Mouse (Mus musculus): ENCODE measurements around the gene Nfib. TPM values are rescaled to one million over a fixed set of nuclear protein-coding genes. Genes with fewer than 3 reads are reported as not detected.

The Nfib gene
- total and polyA plus RNA-seq, 3 experiments, result not detected

GRCm38 (mm10) chr4:82400536-82400935 is 305.0 kb downstream of the Nfib start:
- no peak overlapping the region for H3K9ac ChIP-seq (ENCODE audit: control insufficient read depth, low read depth, low read length, poor library complexity, severe bottlenecking)
- H3K9me3 ChIP-seq (replicated peaks; ENCODE audit: insufficient read depth, low read length), result no peaks in the 10 kb centered on the region
- no peak for TF ChIP-seq MAFK (IDR thresholded peaks at IDR 0.05; ENCODE audit: borderline replicate concordance, low read depth, low read length)
- TF ChIP-seq MYC (IDR thresholded peaks at IDR 0.05; ENCODE audit: low read depth, low read length), result no peak
- no peak for TF ChIP-seq TBP (IDR thresholded peaks at IDR 0.05; ENCODE audit: low read depth, low read length)
- TF ChIP-seq NRF1 (IDR thresholded peaks at IDR 0.05; ENCODE audit: insufficient read depth, low read depth, low read length, poor library complexity, severe bottlenecking), result no peak
- TF ChIP-seq GABPA (IDR thresholded peaks at IDR 0.05; ENCODE audit: low read depth, low read length), result no peak
- no peak for TF ChIP-seq ELF1 (IDR thresholded peaks at IDR 0.05; ENCODE audit: low read depth, low read length)
- no peak for TF ChIP-seq KAT2A (conservative IDR thresholded peaks at IDR 0.05; ENCODE audit: low read depth, low read length)
- TF ChIP-seq ZKSCAN1 (IDR thresholded peaks at IDR 0.05; ENCODE audit: low read depth, low read length), result no peak
- TF ChIP-seq HCFC1 (IDR thresholded peaks at IDR 0.05; ENCODE audit: low read depth, low read length), result no peak
- H3K36me3 ChIP-seq (ENCODE audit: control insufficient read depth in 1 of 2, insufficient read depth in 2 of 2, low read length in 2 of 2), result no peaks in the 10 kb centered on the region
- H3K27me3 ChIP-seq (ENCODE audit: control insufficient read depth in 1 of 2, insufficient read depth in 2 of 2, low read length in 2 of 2), result no peaks in the 10 kb centered on the region
- no peaks in the 10 kb centered on the region for H3K79me2 ChIP-seq (ENCODE audit: control insufficient read depth, insufficient read depth, low read length, poor library complexity)
- DNase-seq (ENCODE audit: low read depth, low spot score), result no peak
- no peaks in the 10 kb centered on the region for H3K4me1 ChIP-seq (ENCODE audit: control insufficient read depth in 1 of 2, insufficient read depth in 2 of 2, low read length in 2 of 2)
- no peak overlapping the region for H3K4me3 ChIP-seq (ENCODE audit: control insufficient read depth in 1 of 2, insufficient read depth in 1 of 2, low read depth in 2 of 2, low read length in 2 of 2)
- H3K27ac ChIP-seq (ENCODE audit: control insufficient read depth, low read depth, low read length), result no peak overlapping the region

- H3K9ac ChIP-seq (ENCODE audit: control insufficient read depth, low read depth, low read length, poor library complexity, severe bottlenecking), result no peak overlapping the region
- H3K27ac ChIP-seq (ENCODE audit: control insufficient read depth, low read depth, low read length), result no peak overlapping the region
- no peak for DNase-seq (ENCODE audit: low read depth, low spot score)
- no peaks in the 10 kb centered on the region for H3K27me3 ChIP-seq (ENCODE audit: control insufficient read depth in 1 of 2, insufficient read depth in 2 of 2, low read length in 2 of 2)
- no peak for TF ChIP-seq JUND (IDR thresholded peaks at IDR 0.05; ENCODE audit: low read depth, low read length)
- TF ChIP-seq RCOR1 (IDR thresholded peaks at IDR 0.05; ENCODE audit: low read depth, low read length), result no peak
- TF ChIP-seq MXI1 (IDR thresholded peaks at IDR 0.05; ENCODE audit: low read depth, low read length), result no peak
- no peak for TF ChIP-seq SMC3 (IDR thresholded peaks at IDR 0.05; ENCODE audit: low read depth, low read length)
- no peak for TF ChIP-seq ZC3H11A (IDR thresholded peaks at IDR 0.05; ENCODE audit: low read depth, low read length)
- TF ChIP-seq MAZ (IDR thresholded peaks at IDR 0.05; ENCODE audit: low read depth, low read length), result no peak
- no peak for TF ChIP-seq MYB (IDR thresholded peaks at IDR 0.05; ENCODE audit: low read depth, low read length)
- TF ChIP-seq MAX (IDR thresholded peaks at IDR 0.05; ENCODE audit: low read length), result no peak
- no peak for TF ChIP-seq ZMIZ1 (IDR thresholded peaks at IDR 0.05; ENCODE audit: low read depth, low read length)
- no peak for TF ChIP-seq ETS1 (IDR thresholded peaks at IDR 0.05; ENCODE audit: low read depth, low read length)
- TF ChIP-seq CHD1 (IDR thresholded peaks at IDR 0.05; ENCODE audit: low read depth, low read length), result no peak
- TF ChIP-seq TCF12 (IDR thresholded peaks at IDR 0.05; ENCODE audit: low read depth, low read length), result no peak
- no peaks in the 10 kb centered on the region for H3K9me3 ChIP-seq (replicated peaks; ENCODE audit: insufficient read depth, low read length)
- no peaks in the 10 kb centered on the region for H3K4me1 ChIP-seq (ENCODE audit: control insufficient read depth in 1 of 2, insufficient read depth in 2 of 2, low read length in 2 of 2)
- H3K4me3 ChIP-seq (ENCODE audit: control insufficient read depth in 1 of 2, insufficient read depth in 1 of 2, low read depth in 2 of 2, low read length in 2 of 2), result no peak overlapping the region
- no peaks in the 10 kb centered on the region for H3K36me3 ChIP-seq (ENCODE audit: control insufficient read depth in 1 of 2, insufficient read depth in 2 of 2, low read length in 2 of 2)
- no peaks in the 10 kb centered on the region for H3K79me2 ChIP-seq (ENCODE audit: control insufficient read depth, insufficient read depth, low read length, poor library complexity)
These were observed 305.9 kb downstream of the Nfib start for GRCm38 (mm10) chr4:82399406-82400380.
